Mouse (Mus musculus): ENCODE measurements around the gene Rcc1. TPM values are rescaled to one million over a fixed set of nuclear protein-coding genes. Genes with fewer than 3 reads are reported as not detected.
A peak's percentile ranks its signal among the peaks of the same experiment; 100 is the strongest.

Rcc1 gene
- total RNA-seq (2021): 10 to 100 TPM; 12.8 to 13.6 TPM
- long read RNA-seq, experiment 1, transcript Rcc1-202 (10 exons, 2,285 nt): major isoform, 5 of 6 reads
- long read RNA-seq, experiment 1, partial matches to known transcripts: 0 of 6 reads
- long read RNA-seq, experiment 1, other reads (novel, unspliced or antisense): 1 of 6 reads
- long read RNA-seq, experiment 2, transcript Rcc1-202 (10 exons, 2,285 nt): major isoform, 5 of 8 reads
- long read RNA-seq, experiment 2, partial matches to known transcripts: 1 of 8 reads
- long read RNA-seq, experiment 2, other reads (novel, unspliced or antisense): 1 of 8 reads

- TF ChIP-seq CTCF (conservative IDR thresholded peaks at IDR 0.05): peak; percentile 24; the same call in 1 of the 2 replicates
- H3K27ac ChIP-seq: peak within 1 kb of the TSS; percentile 96
Observed at GRCm38 (mm10) chr4:132353481-132353885, at the start of gene Rcc1. Gene Rcc1 (minus strand): TSS chr4:132353605.

GRCm38 (mm10) chr4:132401016-132401415 is 47.6 kb upstream of the Rcc1 start:
- no peak for DNase-seq (ENCODE audit: low spot score in 2 of 2)
- Histone ChIP-seq H3K27ac (no peak overlapping the region), H3K4me3 (no peak overlapping the region)
- no peak for TF ChIP-seq CTCF (conservative IDR thresholded peaks at IDR 0.05)

More at GRCm38 (mm10) chr4:132353481-132353885, at the start of gene Rcc1:
- H3K4me3 ChIP-seq: peak within 1 kb of the TSS; percentile 76
- peak; percentile 84 to 86 for DNase-seq (ENCODE audit: low spot score in 2 of 2)

GRCm38 (mm10) chr4:132398863-132399262 is 45.5 kb upstream of the Rcc1 start:
- no peak for DNase-seq (ENCODE audit: low spot score in 2 of 2)
- no peak for TF ChIP-seq CTCF (conservative IDR thresholded peaks at IDR 0.05)
- no peak overlapping the region for H3K4me3 ChIP-seq
- H3K27ac ChIP-seq: no peak overlapping the region

- H3K4me3 ChIP-seq: peak overlapping the region; percentile 50
- peak overlapping the region; percentile 36; the same call in 1 of the 2 replicates for H3K27ac ChIP-seq
- peak; percentile 3 to 18 for DNase-seq (ENCODE audit: low spot score in 2 of 2)
- no peak for TF ChIP-seq CTCF (conservative IDR thresholded peaks at IDR 0.05)
Observed at GRCm38 (mm10) chr4:132398045-132398774, 44.8 kb upstream of the Rcc1 start.

GRCm38 (mm10) chr4:132397120-132397519 is 43.7 kb upstream of the Rcc1 start:
- Histone ChIP-seq H3K4me3 (no peak overlapping the region), H3K27ac (no peak overlapping the region)
- DNase-seq (ENCODE audit: low spot score in 2 of 2): no peak
- TF ChIP-seq CTCF (conservative IDR thresholded peaks at IDR 0.05): no peak

GRCm38 (mm10) chr4:132396251-132396650 is 42.8 kb upstream of the Rcc1 start:
- no peak for DNase-seq (ENCODE audit: low spot score in 2 of 2)
- H3K4me3 ChIP-seq: no peak overlapping the region
- TF ChIP-seq CTCF (conservative IDR thresholded peaks at IDR 0.05): no peak
- no peak overlapping the region for H3K27ac ChIP-seq

GRCm38 (mm10) chr4:132391063-132391740 is 37.8 kb upstream of the Rcc1 start:
- no peak for DNase-seq (ENCODE audit: low spot score in 2 of 2)
- Histone ChIP-seq H3K4me3 (no peak overlapping the region), H3K27ac (no peak overlapping the region)
- no peak for TF ChIP-seq CTCF (conservative IDR thresholded peaks at IDR 0.05)

GRCm38 (mm10) chr4:132389302-132389701 is 35.9 kb upstream of the Rcc1 start:
- Histone ChIP-seq H3K4me3 (no peak overlapping the region), H3K27ac (no peak overlapping the region)
- no peak for DNase-seq (ENCODE audit: low spot score in 2 of 2)
- TF ChIP-seq CTCF (conservative IDR thresholded peaks at IDR 0.05): no peak

GRCm38 (mm10) chr4:132387617-132388016 is 34.2 kb upstream of the Rcc1 start:
- peak overlapping the region; percentile 32; the same call in 1 of the 2 replicates for H3K27ac ChIP-seq
- no peak for DNase-seq (ENCODE audit: low spot score in 2 of 2)
- no peak overlapping the region for H3K4me3 ChIP-seq
- 0 out of 2 replicates have a peak, but pooled peaks have one; percentile 3 for TF ChIP-seq CTCF (conservative IDR thresholded peaks at IDR 0.05)

- no peak for TF ChIP-seq CTCF (conservative IDR thresholded peaks at IDR 0.05)
- no peak for DNase-seq (ENCODE audit: low spot score in 2 of 2)
- Histone ChIP-seq H3K27ac (peak overlapping the region; percentile 32; the same call in 1 of the 2 replicates), H3K4me3 (no peak overlapping the region)
Observed at GRCm38 (mm10) chr4:132386846-132387245, 33.4 kb upstream of the Rcc1 start.

GRCm38 (mm10) chr4:132385771-132386410 is 32.5 kb upstream of the Rcc1 start:
- H3K27ac ChIP-seq: no peak overlapping the region
- TF ChIP-seq CTCF (conservative IDR thresholded peaks at IDR 0.05): no peak
- no peak overlapping the region for H3K4me3 ChIP-seq
- DNase-seq (ENCODE audit: low spot score in 2 of 2): no peak

- no peak overlapping the region for H3K27ac ChIP-seq
- no peak for TF ChIP-seq CTCF (conservative IDR thresholded peaks at IDR 0.05)
- no peak for DNase-seq (ENCODE audit: low spot score in 2 of 2)
- H3K4me3 ChIP-seq: no peak overlapping the region
Observed at GRCm38 (mm10) chr4:132383455-132383854, 30.1 kb upstream of the Rcc1 start.

Measured in layer of hippocampus, adult 2 months (tissue).